Mouse (Mus musculus) hindlimb bud, embryonic 11.5 days (tissue): Measurements from ENCODE around the gene Prkd2.

ENCODE experiments used
- DNase-seq: peaks from one replicate; pipeline ENCODE4 v3.0.0-alpha.2; 2012; ENCODE audit warnings: low read depth, low spot score; ENCODE audit errors: extremely low spot score

Prkd2 gene

GRCm38 (mm10) chr7:16859902-16860651, 17.4 kb downstream of the Prkd2 start:
- DNase-seq = no peak

- no peak for DNase-seq
Observed at GRCm38 (mm10) chr7:16867488-16867887, 24.8 kb downstream of the Prkd2 start.

- no peak for DNase-seq
Observed at GRCm38 (mm10) chr7:16869497-16869896, 26.8 kb downstream of the Prkd2 start.

- no peak for DNase-seq
Observed at GRCm38 (mm10) chr7:16871600-16871999, 28.9 kb downstream of the Prkd2 start.

GRCm38 (mm10) chr7:16872478-16872877, 29.8 kb downstream of the Prkd2 start:
- no peak for DNase-seq

- no peak for DNase-seq
Observed at GRCm38 (mm10) chr7:16873392-16873791, 30.7 kb downstream of the Prkd2 start.

GRCm38 (mm10) chr7:16874190-16874589, 31.5 kb downstream of the Prkd2 start:
- DNase-seq = no peak

GRCm38 (mm10) chr7:16874756-16875309, 32.1 kb downstream of the Prkd2 start:
- peak; percentile 99 for DNase-seq

GRCm38 (mm10) chr7:16875310-16875325, 32.4 kb downstream of the Prkd2 start, which contains the start of gene Dact3:
TSS of gene Dact3 (plus strand) at chr7:16875317.
- DNase-seq = no peak

GRCm38 (mm10) chr7:16875326-16875725, 32.6 kb downstream of the Prkd2 start:
- no peak for DNase-seq

- no peak for DNase-seq
Observed at GRCm38 (mm10) chr7:16876006-16876405, 33.3 kb downstream of the Prkd2 start.

GRCm38 (mm10) chr7:16876608-16877007, 33.9 kb downstream of the Prkd2 start:
- peak; percentile 87 for DNase-seq

GRCm38 (mm10) chr7:16877717-16878116, 35.0 kb downstream of the Prkd2 start:
- no peak for DNase-seq

- no peak for DNase-seq
Observed at GRCm38 (mm10) chr7:16879796-16880547, 37.3 kb downstream of the Prkd2 start.

- no peak for DNase-seq
Observed at GRCm38 (mm10) chr7:16880615-16881014, 37.9 kb downstream of the Prkd2 start.

- no peak for DNase-seq
Observed at GRCm38 (mm10) chr7:16883162-16883561, 40.5 kb downstream of the Prkd2 start.

- no peak for DNase-seq
Observed at GRCm38 (mm10) chr7:16884334-16884733, 41.6 kb downstream of the Prkd2 start.

- no peak for DNase-seq
Observed at GRCm38 (mm10) chr7:16885271-16885776, 42.6 kb downstream of the Prkd2 start.

- no peak for DNase-seq
Observed at GRCm38 (mm10) chr7:16885905-16886304, 43.2 kb downstream of the Prkd2 start.

- no peak for DNase-seq
Observed at GRCm38 (mm10) chr7:16890536-16890935, 47.8 kb downstream of the Prkd2 start.

GRCm38 (mm10) chr7:16890944-16891343, 48.2 kb downstream of the Prkd2 start:
- DNase-seq = peak; percentile 85

GRCm38 (mm10) chr7:16891641-16892351, 49.1 kb downstream of the Prkd2 start, which contains the start of gene Gng8:
TSS of gene Gng8 (plus strand) at chr7:16891786.
- DNase-seq = peak; percentile 81
